Mouse (Mus musculus) ES-E14 (cell line): ENCODE measurements around the gene Eef1a1. TPM values are rescaled to one million over a fixed set of nuclear protein-coding genes. Genes with fewer than 3 reads are reported as not detected.

Source experiments
- DNase-seq: peaks from one replicate; pipeline ENCODE4 v3.0.0-alpha.2; 2013; ENCODE audit warnings: low read depth, low spot score
- H3K27ac ChIP-seq: 2 replicates; pipeline ENCODE4 v1.5.1; 2012; ENCODE audit warnings: low read depth, mild to moderate bottlenecking, low read length, moderate library complexity, mixed read lengths; ENCODE audit not compliant: poor library complexity, insufficient read depth, severe bottlenecking
- H3K36me3 ChIP-seq: 2 replicates; pipeline ENCODE4 v1.6.1; 2012; ENCODE audit warnings: mild to moderate bottlenecking, low read length, moderate library complexity, mixed read lengths; ENCODE audit not compliant: control insufficient read depth, poor library complexity, insufficient read depth, severe bottlenecking
- H3K4me1 ChIP-seq, 2 experiments: fragments of 150-350 bp in 1 of 2; sonication (generic) in 1 of 2; 2 replicates each; pipeline ENCODE4 v1.6.1; 2012; ENCODE audit warnings: low read length in 2 of 2, mild to moderate bottlenecking in 1 of 2, mixed read lengths in 1 of 2; ENCODE audit not compliant: control insufficient read depth in 2 of 2, insufficient read depth in 2 of 2, poor library complexity in 1 of 2
- H3K4me3 ChIP-seq, 2 experiments: fragments of 150-350 bp in 1 of 2; sonication (generic) in 1 of 2; 2 replicates each; pipeline ENCODE4 v1.5.1; 2012; ENCODE audit warnings: low read length in 2 of 2, low read depth in 1 of 2, mild to moderate bottlenecking in 1 of 2, mixed read lengths in 1 of 2; ENCODE audit not compliant: insufficient read depth in 1 of 2, poor library complexity in 1 of 2, severe bottlenecking in 1 of 2
- H3K9ac ChIP-seq: 2 replicates; pipeline ENCODE4 v1.6.1; 2012; ENCODE audit warnings: low read depth, mild to moderate bottlenecking, low read length, mixed read lengths; ENCODE audit not compliant: poor library complexity, insufficient read depth, severe bottlenecking
- H3K9me3 ChIP-seq: fragments of 150-350 bp; sonication (generic); 2 replicates; pipeline ENCODE4 v1.6.1; 2012; ENCODE audit warnings: low read depth, mild to moderate bottlenecking, low read length; ENCODE audit not compliant: control insufficient read depth, insufficient read depth
- CHD2 ChIP-seq: IDR thresholded peaks from 2 replicates; pipeline ENCODE4 v1.6.1; 2014; ENCODE audit warnings: mild to moderate bottlenecking, low read depth, low read length, inconsistent platforms
- HCFC1 ChIP-seq: IDR thresholded peaks from 2 replicates; pipeline ENCODE4 v1.6.1; 2012; ENCODE audit warnings: low read length, inconsistent platforms, borderline replicate concordance; ENCODE audit not compliant: insufficient read depth
- MAFK ChIP-seq: IDR thresholded peaks from 2 replicates; pipeline ENCODE4 v1.6.1; 2014; ENCODE audit warnings: mild to moderate bottlenecking, low read depth, low read length, inconsistent platforms; ENCODE audit not compliant: insufficient read depth
- ZC3H11A ChIP-seq: IDR thresholded peaks from 2 replicates; pipeline ENCODE4 v1.6.1; 2012; ENCODE audit warnings: low read depth, mild to moderate bottlenecking, inconsistent platforms, low read length, borderline replicate concordance
- ZNF384 ChIP-seq: IDR thresholded peaks from 2 replicates; pipeline ENCODE4 v1.6.1; 2012; ENCODE audit warnings: low read depth, low read length, inconsistent platforms
- in situ Hi-C, 2 experiments: fragments of 600-800 bp; cut with MboI; formaldehyde crosslinking; loops; one replicate each; pipeline ENCODE4 v1.15.1; 2025; ENCODE audit warnings: low sequenced_read_pairs in 2 of 2, inconsistent platforms in 1 of 2; ENCODE audit not compliant: unreplicated experiment in 2 of 2
- total RNA-seq: library from RNA; depleted of rRNA; stranded (reverse); fragments of 300-350 nt; gene quantifications from 2 replicates; pipeline ENCODE4 v1.2.3, GENCODE M21; 2012

Gene Eef1a1
- total RNA-seq, 1 experiment: 10,869 TPM

- Histone ChIP-seq H3K4me1 (peaks cover 4% of the 10 kb centered on the region in 2 experiments; a peak in 2 of 4 replicates), H3K4me3 (no peak overlapping the region), H3K36me3 (no peaks in the 10 kb centered on the region), H3K9ac (no peak overlapping the region), H3K9me3 (no peaks in the 10 kb centered on the region), H3K27ac (no peak overlapping the region; the same call in 1 of the 2 replicates)
- in situ Hi-C loops: no loop called here
- DNase-seq: no peak
- TF ChIP-seq ZNF384: no peak
- TF ChIP-seq ZC3H11A: no peak
- TF ChIP-seq MAFK: no peak
- no peak for TF ChIP-seq HCFC1
- no peak for TF ChIP-seq CHD2
These were observed 25.0 kb upstream of the Eef1a1 start for GRCm38 (mm10) chr9:78513776-78514500.

- Histone ChIP-seq H3K27ac (no peak overlapping the region), H3K9me3 (no peaks in the 10 kb centered on the region), H3K4me3 (no peak overlapping the region), H3K36me3 (peaks cover 2% of the 10 kb centered on the region; the same call in 1 of the 2 replicates), H3K9ac (no peak overlapping the region), H3K4me1 (peaks cover 4 to 6% of the 10 kb centered on the region in 2 experiments; a peak in 2 of 4 replicates)
- in situ Hi-C loops: no loop called here
- no peak for TF ChIP-seq HCFC1
- TF ChIP-seq MAFK: no peak
- no peak for TF ChIP-seq ZNF384
- no peak for TF ChIP-seq CHD2
- TF ChIP-seq ZC3H11A: no peak
- no peak for DNase-seq
These were observed 22.8 kb upstream of the Eef1a1 start for GRCm38 (mm10) chr9:78511705-78512104.

- H3K9me3 ChIP-seq: no peaks in the 10 kb centered on the region
- H3K27ac ChIP-seq: no peak overlapping the region
- no peak for DNase-seq
- H3K4me3 ChIP-seq: no peak overlapping the region
- peaks cover 2% of the 10 kb centered on the region; the same call in 1 of the 2 replicates for H3K36me3 ChIP-seq
- H3K9ac ChIP-seq: peak overlapping the region; percentile 40; the same call in 1 of the 2 replicates
- TF ChIP-seq ZC3H11A (no peak), MAFK (peak; percentile 82)
- peaks cover 4 to 12% of the 10 kb centered on the region in 2 experiments; a peak in 2 of 4 replicates for H3K4me1 ChIP-seq
- in situ Hi-C loops: no loop called here
These were observed 19.3 kb upstream of the Eef1a1 start for GRCm38 (mm10) chr9:78508106-78508786.

DNA sequence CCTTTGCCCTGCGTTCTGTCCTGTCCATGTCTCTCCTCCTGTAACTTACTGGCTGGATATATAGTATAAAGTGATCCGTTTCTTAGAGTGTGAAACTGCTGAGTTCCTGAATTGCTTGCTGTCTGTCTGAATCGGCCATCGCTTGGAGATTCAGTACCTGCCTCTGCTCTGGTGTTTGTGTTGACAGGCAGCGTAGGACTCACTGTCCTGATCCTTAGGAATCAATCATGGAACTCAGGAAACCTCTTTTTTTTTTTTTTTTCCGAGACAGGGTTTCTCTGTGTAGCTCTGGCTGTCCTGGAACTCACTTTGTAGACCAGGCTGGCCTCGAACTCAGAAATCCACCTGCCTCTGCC, 17.7 kb upstream of the Eef1a1 start:
- no peaks in the 10 kb centered on the region for H3K9me3 ChIP-seq
- peak overlapping the region; percentile 11 to 33 for H3K4me3 ChIP-seq
- peak overlapping the region; percentile 52 for H3K27ac ChIP-seq
- no peak for DNase-seq
- in situ Hi-C loops: no loop called here
- peaks cover 8 to 12% of the 10 kb centered on the region in 2 experiments; a peak in 3 of 4 replicates for H3K4me1 ChIP-seq
- TF ChIP-seq ZNF384 (no peak), ZC3H11A (no peak), CHD2 (no peak), HCFC1 (no peak), MAFK (no peak)
- H3K9ac ChIP-seq: peak overlapping the region; percentile 70
- peaks cover 2% of the 10 kb centered on the region; the same call in 1 of the 2 replicates for H3K36me3 ChIP-seq
